Mouse (Mus musculus): ENCODE measurements around the gene Hmg20a. TPM values are rescaled to one million over a fixed set of nuclear protein-coding genes. Genes with fewer than 3 reads are reported as not detected.

Gene Hmg20a
- polyA plus RNA-seq, 1 experiment, result 13.8 TPM

- no peak overlapping the region for H3ac ChIP-seq (ENCODE audit: control insufficient read depth, insufficient read length)
- H3K79me2 ChIP-seq (ENCODE audit: control insufficient read depth, insufficient read depth), result peaks cover 10% of the 10 kb centered on the region
- no peaks in the 10 kb centered on the region for H3K27me3 ChIP-seq (ENCODE audit: control insufficient read depth, insufficient read depth, insufficient read length)
- no peak overlapping the region for H3K4me3 ChIP-seq
- H3K4me2 ChIP-seq (ENCODE audit: low read depth), result no peak overlapping the region
- TF ChIP-seq POLR2AphosphoS2 (IDR thresholded peaks at IDR 0.05; ENCODE audit: insufficient read length, low read depth) (no peak), E2F4 (IDR thresholded peaks at IDR 0.05; ENCODE audit: insufficient read depth) (no peak), SRF (IDR thresholded peaks at IDR 0.05; ENCODE audit: control insufficient read depth, insufficient read length, low read depth) (no peak), TCF3 (IDR thresholded peaks at IDR 0.05; ENCODE audit: insufficient read length, low read depth) (no peak), MYOG (IDR thresholded peaks at IDR 0.05; ENCODE audit: control insufficient read depth in 1 of 3, insufficient read depth in 1 of 3, insufficient read length in 2 of 3, low read depth in 2 of 3) (no peak), REST (IDR thresholded peaks at IDR 0.05; ENCODE audit: insufficient read depth, insufficient read length) (no peak), TCF12 (IDR thresholded peaks at IDR 0.05; ENCODE audit: insufficient read depth, poor library complexity, severe bottlenecking) (no peak), MAX (IDR thresholded peaks at IDR 0.05; ENCODE audit: low read depth) (no peak)
- H3K36me3 ChIP-seq (ENCODE audit: control insufficient read depth, insufficient read depth), result no peaks in the 10 kb centered on the region
These were observed 42.6 kb downstream of the Hmg20a start for GRCm38 (mm10) chr9:56460987-56461386.

- TF ChIP-seq E2F4 (IDR thresholded peaks at IDR 0.05; ENCODE audit: insufficient read depth) (no peak), TCF3 (IDR thresholded peaks at IDR 0.05; ENCODE audit: insufficient read length, low read depth) (no peak), SRF (IDR thresholded peaks at IDR 0.05; ENCODE audit: control insufficient read depth, insufficient read length, low read depth) (no peak), TCF12 (IDR thresholded peaks at IDR 0.05; ENCODE audit: insufficient read depth, poor library complexity, severe bottlenecking) (no peak), POLR2AphosphoS2 (IDR thresholded peaks at IDR 0.05; ENCODE audit: insufficient read length, low read depth) (no peak), MAX (IDR thresholded peaks at IDR 0.05; ENCODE audit: low read depth) (no peak), CEBPB (IDR thresholded peaks at IDR 0.05; ENCODE audit: insufficient read depth, poor library complexity, severe bottlenecking) (no peak), MYOG (IDR thresholded peaks at IDR 0.05; ENCODE audit: control insufficient read depth in 1 of 3, insufficient read depth in 1 of 3, insufficient read length in 2 of 3, low read depth in 2 of 3) (no peak), POLR2A (IDR thresholded peaks at IDR 0.05; ENCODE audit: insufficient read length, low read depth) (no peak), MYOD1 (IDR thresholded peaks at IDR 0.05; ENCODE audit: control insufficient read depth in 1 of 3, insufficient read length in 2 of 3, low read depth in 2 of 3) (no peak), REST (IDR thresholded peaks at IDR 0.05; ENCODE audit: insufficient read depth, insufficient read length) (no peak), USF1 (IDR thresholded peaks at IDR 0.05; ENCODE audit: low read depth) (no peak)
- no peaks in the 10 kb centered on the region for H3K36me3 ChIP-seq (ENCODE audit: control insufficient read depth, insufficient read depth)
- no peak overlapping the region for H3ac ChIP-seq (ENCODE audit: control insufficient read depth, insufficient read length)
- H3K79me2 ChIP-seq (ENCODE audit: control insufficient read depth, insufficient read depth), result peaks cover 13% of the 10 kb centered on the region
- no peaks in the 10 kb centered on the region for H3K27me3 ChIP-seq (ENCODE audit: control insufficient read depth, insufficient read depth, insufficient read length)
- H3K4me3 ChIP-seq, result no peak overlapping the region
- peak overlapping the region; percentile 48 for H3K4me2 ChIP-seq (ENCODE audit: low read depth)
These were observed 44.2 kb downstream of the Hmg20a start for GRCm38 (mm10) chr9:56462606-56463005.

GRCm38 (mm10) chr9:56463046-56463445 lies 44.6 kb downstream of the Hmg20a start:
- no peak overlapping the region for H3K4me3 ChIP-seq
- no peaks in the 10 kb centered on the region for H3K27me3 ChIP-seq (ENCODE audit: control insufficient read depth, insufficient read depth, insufficient read length)
- H3K79me2 ChIP-seq (ENCODE audit: control insufficient read depth, insufficient read depth), result peaks cover 13% of the 10 kb centered on the region
- H3K36me3 ChIP-seq (ENCODE audit: control insufficient read depth, insufficient read depth), result no peaks in the 10 kb centered on the region
- peak overlapping the region; percentile 48 for H3K4me2 ChIP-seq (ENCODE audit: low read depth)
- H3ac ChIP-seq (ENCODE audit: control insufficient read depth, insufficient read length), result no peak overlapping the region
- TF ChIP-seq POLR2A (IDR thresholded peaks at IDR 0.05; ENCODE audit: insufficient read length, low read depth) (no peak), SRF (IDR thresholded peaks at IDR 0.05; ENCODE audit: control insufficient read depth, insufficient read length, low read depth) (no peak), REST (IDR thresholded peaks at IDR 0.05; ENCODE audit: insufficient read depth, insufficient read length) (no peak), E2F4 (IDR thresholded peaks at IDR 0.05; ENCODE audit: insufficient read depth) (no peak), MAX (IDR thresholded peaks at IDR 0.05; ENCODE audit: low read depth) (no peak), USF1 (IDR thresholded peaks at IDR 0.05; ENCODE audit: low read depth) (no peak)

- peak overlapping the region; percentile 64 for H3K4me2 ChIP-seq (ENCODE audit: low read depth)
- peaks cover 13% of the 10 kb centered on the region for H3K79me2 ChIP-seq (ENCODE audit: control insufficient read depth, insufficient read depth)
- TF ChIP-seq CEBPB (IDR thresholded peaks at IDR 0.05; ENCODE audit: insufficient read depth, poor library complexity, severe bottlenecking), result peak; percentile 81
- TF ChIP-seq TCF12 (IDR thresholded peaks at IDR 0.05; ENCODE audit: insufficient read depth, poor library complexity, severe bottlenecking), result no peak
- TF ChIP-seq USF1 (IDR thresholded peaks at IDR 0.05; ENCODE audit: low read depth), result no peak
These were observed 45.5 kb downstream of the Hmg20a start for GRCm38 (mm10) chr9:56463686-56464515.

GRCm38 (mm10) chr9:56464863-56465654 lies 46.6 kb downstream of the Hmg20a start:
- H3K27me3 ChIP-seq (ENCODE audit: control insufficient read depth, insufficient read depth, insufficient read length), result no peaks in the 10 kb centered on the region
- no peak overlapping the region for H3K4me3 ChIP-seq
- TF ChIP-seq MYOD1 (IDR thresholded peaks at IDR 0.05; ENCODE audit: control insufficient read depth in 1 of 3, insufficient read length in 2 of 3, low read depth in 2 of 3) (peak; percentile 1 to 68 (median 50)), CEBPB (IDR thresholded peaks at IDR 0.05; ENCODE audit: insufficient read depth, poor library complexity, severe bottlenecking) (peak; percentile 66; the same call in 1 of the 2 replicates), MYOG (IDR thresholded peaks at IDR 0.05; ENCODE audit: control insufficient read depth in 1 of 3, insufficient read depth in 1 of 3, insufficient read length in 2 of 3, low read depth in 2 of 3) (no peak), TCF12 (IDR thresholded peaks at IDR 0.05; ENCODE audit: insufficient read depth, poor library complexity, severe bottlenecking) (peak; percentile 22)
- peaks cover 13% of the 10 kb centered on the region for H3K79me2 ChIP-seq (ENCODE audit: control insufficient read depth, insufficient read depth)
- H3K4me2 ChIP-seq (ENCODE audit: low read depth), result peak overlapping the region; percentile 64
- H3K36me3 ChIP-seq (ENCODE audit: control insufficient read depth, insufficient read depth), result no peaks in the 10 kb centered on the region
- H3ac ChIP-seq (ENCODE audit: control insufficient read depth, insufficient read length), result no peak overlapping the region

More at GRCm38 (mm10) chr9:56463686-56464515, 45.5 kb downstream of the Hmg20a start:
- Histone ChIP-seq H3ac (ENCODE audit: control insufficient read depth, insufficient read length) (no peak overlapping the region), H3K4me3 (no peak overlapping the region), H3K27me3 (ENCODE audit: control insufficient read depth, insufficient read depth, insufficient read length) (no peaks in the 10 kb centered on the region), H3K36me3 (ENCODE audit: control insufficient read depth, insufficient read depth) (no peaks in the 10 kb centered on the region)
